ENCODE assay signal across 16 mouse cellular contexts in the genomic region with DNA sequence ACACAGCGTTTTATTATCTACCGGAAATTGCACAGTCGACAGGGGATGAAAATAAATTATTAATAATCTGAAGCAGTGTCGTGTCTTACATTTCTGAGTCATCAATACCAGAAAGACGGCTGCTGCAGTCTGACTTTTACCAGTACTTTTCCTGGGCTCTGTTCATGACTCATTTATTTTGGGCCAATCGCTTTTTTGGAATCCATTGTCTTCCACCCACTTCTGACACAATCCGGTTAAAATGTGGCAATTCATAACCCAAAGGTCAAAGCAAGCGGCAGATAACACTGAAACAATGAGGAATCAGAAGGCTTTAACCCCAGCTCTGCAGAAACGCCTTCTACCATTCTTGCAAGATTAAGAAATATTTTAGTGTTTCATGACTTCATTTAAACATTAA. TPM values are rescaled to one million over a fixed set of nuclear protein-coding genes. Genes with fewer than 3 reads are reported as not detected.
A peak's percentile ranks its signal among the peaks of the same experiment; 100 is the strongest.
DNase-seq lines count a peak whose midpoint lies in the region; TF ChIP-seq lines count a peak whose summit lies in the region.
"Had no signal": no experiment of that assay in that cellular context is flagged by ENCODE, and none has a peak within 500 bp of the region (broad histone marks: within the 10 kb centered on the region; RNA-seq: fewer than 3 reads in every experiment).

No protein-coding gene starts in this region.

- no peak overlapping the region for H3K4me3 ChIP-seq in gastrocnemius, adult 2 months
- H3K4me3 ChIP-seq: heart, embryonic 15.5 days; kidney, embryonic 15.5 days; midbrain, embryonic 13.5 days; stomach, embryonic 15.5 days had no signal

- no peak for TF ChIP-seq CTCF in gastrocnemius, adult 2 months (IDR thresholded peaks at IDR 0.05)

- intact Hi-C loops in gastrocnemius, adult 2 months (cut with DNase I) = no loop called here

- peak overlapping the region; percentile 5; the same call in 1 of the 2 replicates for H3K27ac ChIP-seq in gastrocnemius, adult 2 months
- H3K27ac ChIP-seq: heart, embryonic 15.5 days; kidney, embryonic 15.5 days; midbrain, embryonic 13.5 days; stomach, embryonic 15.5 days had no signal

- no peak for DNase-seq in gastrocnemius, adult 2 months
- no peak for DNase-seq in gastrocnemius, postnatal 10 days
- peak; percentile 28 for DNase-seq in lung, postnatal 36 days
- no peak for DNase-seq in lung, adult 18-20 months
- peak; percentile 58 for DNase-seq in adrenal gland, adult 8-10 months
- peak; percentile 17 for DNase-seq in skeletal muscle tissue, adult 2 months (ENCODE audit: low read depth, low spot score)
- no peak for DNase-seq in spleen, postnatal 10 days (ENCODE audit: low spot score in 2 of 2)
- no peak for DNase-seq in frontal cortex, postnatal 25 days (ENCODE audit: low spot score in 2 of 2)
- DNase-seq: cerebellum, postnatal 10 days; lung, embryonic 14.5 days; right cerebral cortex, adult 18-20 months; thymus, postnatal 25 days had no signal

RNA-seq across cellular contexts. Expression of gene Lrrk2, which starts 17.7 kb away (rescaled TPM):
- total RNA-seq in gastrocnemius, adult 2 months (2021) = 1 to 10 TPM; 4.5 to 6.6 TPM
- total RNA-seq in gastrocnemius, postnatal 10 days (2021) = 1 to 10 TPM; 6.5 to 7.2 TPM
- 10 to 100 TPM; 16.4 to 99.1 (median 40.1) TPM for total RNA-seq in adrenal gland, adult 8-10 months (2022)

Comparison
In these comparisons a context has a peak if more than half of its experiments do, and no peak if none do; other contexts are left out.
1. DNase-seq: peak in lung, postnatal 36 days (single experiment), adrenal gland, adult 8-10 months (single experiment) and skeletal muscle tissue, adult 2 months (single experiment); none in gastrocnemius, adult 2 months (single experiment), gastrocnemius, postnatal 10 days (single experiment), lung, adult 18-20 months (0 of 2), spleen, postnatal 10 days (0 of 2) and frontal cortex, postnatal 25 days (0 of 2).